Mouse (Mus musculus) mature B cell (primary cell): ENCODE data around the gene Mrto4.
"Not testable (repeated sequence)": the region's sequence is repeated elsewhere in the genome, so short reads cannot be mapped to it uniquely, and the experiment has no call there.

Source experiments
- in situ Hi-C: fragments of 300-500 bp; cut with MboI; formaldehyde crosslinking; loops from 2 replicates; pipeline ENCODE4 v1.14.3; 2019

Mrto4 gene

GRCm38 (mm10) chr4:139351931-139352711 lies at the start of gene Mrto4, which contains the start of the genes Emc1 and Ubr4:
Gene Mrto4, minus strand, starts transcription at chr4:139352576.
Gene Emc1, plus strand, starts transcription at chr4:139352587.
Gene Ubr4, plus strand, starts transcription at chr4:139352609.
- in situ Hi-C loops: no loop called here

DNA sequence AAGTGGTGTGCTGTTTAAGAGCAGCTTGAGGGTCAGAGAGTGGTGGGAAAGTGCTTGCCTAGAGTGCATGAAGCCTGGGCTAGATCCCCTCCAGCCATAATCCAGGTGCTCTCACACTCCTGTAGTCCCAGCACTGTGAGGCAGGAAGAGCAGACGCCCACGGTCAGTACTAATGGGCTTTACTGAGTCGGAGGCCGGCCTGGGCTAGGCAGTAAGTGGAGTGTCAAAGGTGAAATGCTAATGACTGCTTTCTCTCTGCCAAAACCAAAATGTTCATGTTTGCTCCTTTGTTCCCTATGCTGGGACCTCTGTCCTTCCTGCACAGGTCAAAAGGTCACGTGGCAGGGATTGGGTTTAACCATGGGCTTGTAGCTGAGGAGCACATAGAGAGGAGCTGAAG lies 48.1 kb upstream of the Mrto4 start:
- in situ Hi-C loops: no loop called here

GRCm38 (mm10) chr4:139395431-139395830 lies 43.1 kb upstream of the Mrto4 start:
- in situ Hi-C loops: no loop called here

- in situ Hi-C loops: no loop called here
Observed at GRCm38 (mm10) chr4:139389557-139389956, 37.2 kb upstream of the Mrto4 start.

GRCm38 (mm10) chr4:139386869-139387319 lies 34.5 kb upstream of the Mrto4 start:
- in situ Hi-C loops: no loop called here

- in situ Hi-C loops: not testable (repeated sequence)
Observed at GRCm38 (mm10) chr4:139385841-139386240, 33.5 kb upstream of the Mrto4 start.

DNA sequence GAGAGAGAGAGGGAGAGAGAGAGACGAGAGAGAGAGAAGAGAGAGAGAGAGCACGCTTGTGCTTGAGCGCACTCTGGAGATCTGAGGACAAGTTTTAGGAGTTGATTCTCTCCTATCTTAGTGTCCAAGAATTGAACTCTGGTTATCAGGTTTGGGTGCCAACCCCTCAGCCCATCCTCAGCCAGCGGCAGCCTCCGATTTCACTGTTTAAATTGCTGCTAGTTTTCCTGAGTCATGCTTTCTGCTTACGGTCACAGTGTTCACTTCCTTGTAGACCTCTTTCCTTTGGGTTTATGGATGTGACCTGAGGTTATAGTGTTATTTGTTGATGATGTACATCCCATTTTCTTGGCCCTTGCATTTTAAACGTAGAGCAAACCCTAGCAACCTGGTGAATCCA lies 29.9 kb upstream of the Mrto4 start:
- in situ Hi-C loops: no loop called here

DNA sequence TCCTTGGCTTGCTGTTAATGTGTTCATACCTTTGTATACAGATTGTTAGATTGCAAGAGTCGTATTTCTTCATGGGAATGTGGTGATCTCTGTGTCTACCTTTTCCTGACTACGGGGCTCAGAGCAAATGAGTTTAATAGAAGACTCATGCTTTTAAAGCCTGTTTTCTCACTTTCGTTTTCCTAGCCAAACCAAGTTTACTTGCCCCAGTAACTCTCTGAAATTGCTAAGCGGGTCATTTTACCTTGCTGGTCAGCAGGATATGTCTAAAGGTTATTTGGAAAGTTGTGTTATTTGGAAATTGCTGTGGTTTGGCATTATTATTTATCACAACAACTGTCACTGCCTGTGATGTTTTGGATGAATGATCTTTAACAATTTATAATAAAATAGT lies 29.1 kb upstream of the Mrto4 start:
- in situ Hi-C loops: no loop called here

GRCm38 (mm10) chr4:139380775-139381451 lies 28.5 kb upstream of the Mrto4 start:
- in situ Hi-C loops: no loop called here

DNA sequence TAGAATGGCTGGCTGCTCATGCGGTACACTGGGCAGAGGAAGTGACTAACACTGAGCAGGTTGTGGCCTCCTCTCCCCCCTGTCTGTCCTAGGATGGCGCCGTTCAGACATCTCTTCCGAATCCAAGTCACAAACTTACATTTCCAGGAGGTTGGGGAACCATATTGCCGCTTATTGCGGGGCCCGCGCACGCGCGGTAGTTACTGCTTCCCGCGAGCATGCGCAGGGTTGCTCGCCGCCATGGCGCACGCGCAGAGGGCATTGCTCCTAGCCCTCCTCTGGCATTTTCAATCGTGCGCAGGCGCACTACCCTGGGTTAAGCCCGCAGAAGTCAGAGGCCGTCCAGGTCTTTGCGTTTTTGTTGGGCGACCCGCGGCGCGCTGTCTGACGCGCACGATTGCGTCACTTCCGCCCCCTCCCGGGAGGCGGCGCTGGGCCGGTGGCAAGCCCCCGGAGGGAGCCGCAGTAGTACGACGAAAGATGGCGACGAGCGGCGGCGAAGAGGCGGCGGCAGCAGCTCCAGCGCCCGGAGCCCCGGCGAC lies 27.9 kb upstream of the Mrto4 start:
- in situ Hi-C loops: no loop called here

- in situ Hi-C loops: no loop called here
Observed at GRCm38 (mm10) chr4:139379719-139380118, 27.3 kb upstream of the Mrto4 start.

- in situ Hi-C loops: no loop called here
Observed at GRCm38 (mm10) chr4:139373531-139373930, 21.2 kb upstream of the Mrto4 start.

DNA sequence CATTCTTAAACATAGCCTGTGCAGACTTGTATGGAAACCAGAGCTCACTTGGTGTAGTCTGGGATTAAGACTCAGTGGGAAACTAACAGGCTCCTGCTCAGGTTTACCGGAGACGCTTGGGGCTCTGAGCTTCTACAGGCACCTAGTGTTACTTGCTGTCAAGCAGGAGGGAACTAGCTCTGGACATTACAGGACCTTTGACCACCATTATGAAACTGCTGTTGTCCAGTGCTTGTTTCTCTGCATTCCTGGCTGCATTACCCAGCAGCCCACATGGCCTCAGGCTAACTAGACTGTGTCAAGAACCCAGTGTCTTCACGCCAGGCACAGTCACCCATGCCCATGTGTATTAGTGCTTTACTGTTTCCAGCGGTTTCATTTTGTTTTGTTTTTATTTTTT lies 20.8 kb upstream of the Mrto4 start:
- in situ Hi-C loops: no loop called here

- in situ Hi-C loops: no loop called here
Observed at GRCm38 (mm10) chr4:139368038-139368437, 15.7 kb upstream of the Mrto4 start.

- in situ Hi-C loops: no loop called here
Observed at GRCm38 (mm10) chr4:139367336-139367735, 15.0 kb upstream of the Mrto4 start.

DNA sequence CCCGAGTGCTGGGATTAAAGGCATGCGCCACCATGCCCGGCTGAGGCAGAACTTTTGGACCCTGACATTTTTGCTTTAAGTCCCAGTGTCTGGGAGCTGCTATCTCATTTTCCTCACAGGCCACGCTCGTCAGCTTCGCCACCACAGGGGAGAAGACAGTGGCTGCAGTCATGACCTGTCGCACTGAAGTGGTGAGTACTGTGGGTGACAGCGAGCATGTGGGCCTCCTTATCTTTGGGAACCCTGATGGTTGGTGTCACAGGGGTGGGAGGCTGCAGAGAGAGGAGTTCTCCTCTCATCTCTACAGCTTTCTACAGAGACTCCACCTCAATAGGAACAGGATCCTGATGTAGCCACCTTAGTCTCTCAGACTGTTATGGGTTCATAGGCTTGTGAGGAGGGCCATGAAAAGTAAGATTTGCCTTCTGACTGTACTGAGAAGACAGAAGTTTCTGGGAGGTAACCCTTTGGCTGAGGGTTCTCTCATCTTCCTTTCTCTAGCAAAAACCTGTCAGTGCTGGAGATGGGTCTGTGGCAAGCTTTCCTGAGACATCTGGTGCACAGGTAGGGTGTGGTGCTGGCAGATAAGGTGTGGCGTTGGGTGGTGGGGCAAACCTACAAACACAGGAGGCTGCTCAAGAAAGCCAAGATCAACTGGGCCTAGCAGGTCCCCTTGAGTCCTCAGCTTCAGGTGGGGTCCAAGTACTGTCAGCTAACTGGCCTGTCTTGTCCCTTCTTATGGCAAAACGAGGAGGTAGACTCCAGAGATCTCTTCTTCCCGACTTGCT lies 8.6 kb upstream of the Mrto4 start:
- in situ Hi-C loops: no loop called here

GRCm38 (mm10) chr4:139357211-139357610 lies 4.8 kb upstream of the Mrto4 start:
- in situ Hi-C loops: no loop called here

GRCm38 (mm10) chr4:139352832-139353231 lies 456 bp upstream of the Mrto4 start:
- in situ Hi-C loops: no loop called here

DNA sequence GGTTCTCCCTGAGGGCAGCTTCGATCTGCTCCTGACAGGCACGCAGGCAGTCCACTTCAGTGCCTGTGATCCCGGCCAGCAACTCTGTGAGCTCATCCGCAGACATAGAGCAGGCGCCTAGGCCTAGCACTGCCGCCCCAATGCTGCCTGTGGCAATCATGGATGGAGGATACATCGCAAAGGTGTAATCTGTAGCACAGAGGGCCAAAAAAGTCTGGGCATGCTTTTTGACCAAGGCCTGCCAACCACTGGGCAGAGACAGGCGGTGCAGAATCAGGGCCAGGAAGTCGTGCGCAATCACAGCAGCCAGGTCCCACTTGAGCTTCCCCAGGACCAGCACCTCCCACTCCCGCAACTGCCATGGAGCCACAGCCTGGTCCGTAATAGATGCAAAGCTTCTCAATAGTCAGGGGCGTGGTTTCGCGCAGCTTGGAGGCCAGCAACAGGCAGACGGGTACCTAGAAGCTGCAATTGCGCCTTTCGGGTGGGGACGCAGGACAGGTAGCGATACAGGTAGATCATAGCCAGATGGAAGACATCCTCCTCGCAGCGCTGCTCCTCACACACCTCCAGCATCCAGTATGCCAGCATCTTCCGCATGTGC lies 6.9 kb downstream of the Mrto4 start:
- in situ Hi-C loops: no loop called here

DNA sequence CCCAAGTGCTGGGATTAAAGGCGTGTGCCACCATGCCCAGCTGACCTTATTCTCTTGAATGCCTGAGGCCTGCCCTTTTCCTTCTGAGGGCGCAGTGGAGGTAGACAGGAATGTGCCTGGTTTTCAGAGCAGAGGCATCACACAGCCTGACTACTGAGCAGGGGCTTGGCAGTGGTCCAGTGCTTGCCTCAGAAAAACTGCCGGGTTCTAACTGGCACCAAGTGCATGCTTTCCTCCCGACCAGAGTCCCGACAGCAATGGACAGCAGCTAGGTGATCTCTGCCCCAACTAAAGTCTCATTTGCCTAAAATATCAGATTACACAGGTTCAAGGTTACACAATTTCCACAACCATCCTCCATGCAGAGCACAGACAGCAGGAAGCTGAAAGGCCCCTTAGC lies 8.7 kb downstream of the Mrto4 start:
- in situ Hi-C loops: no loop called here

- in situ Hi-C loops: no loop called here
Observed at GRCm38 (mm10) chr4:139341556-139342233, 10.7 kb downstream of the Mrto4 start.
